Mouse (Mus musculus): Measurements from ENCODE around the gene Zfp455.
"Not testable (repeated sequence)": the region's sequence is repeated elsewhere in the genome, so short reads cannot be mapped to it uniquely, and the experiment has no call there.

DNA sequence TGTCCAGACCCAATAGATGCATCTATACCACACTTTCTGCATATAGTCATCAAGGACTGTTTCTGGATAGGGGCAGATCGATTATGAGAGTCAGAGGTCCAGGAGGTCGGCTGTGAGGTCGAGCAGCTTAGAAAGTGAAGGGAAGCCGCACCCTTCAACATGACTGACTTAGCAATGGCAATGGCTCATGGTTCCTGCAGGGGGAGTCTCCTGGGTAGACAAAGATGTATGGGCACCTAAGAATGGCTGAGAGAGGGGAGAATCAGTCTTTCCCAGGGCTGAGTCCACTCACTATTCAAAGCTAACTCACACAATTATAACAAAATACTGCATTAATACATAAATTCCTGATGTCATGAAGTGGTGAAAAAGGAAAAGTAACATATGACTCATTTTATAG, 28.2 kb upstream of the Zfp455 start:
- not testable (repeated sequence) for TF ChIP-seq EP300, CTCF (IDR thresholded peaks at IDR 0.05; ENCODE audit: low read depth)

Data from liver, postnatal 0 days (tissue).